Mouse (Mus musculus) ovary, postnatal 10 days (tissue): ENCODE results near the gene Krtap9-1.
"Not testable (repeated sequence)": the region's sequence is repeated elsewhere in the genome, so short reads cannot be mapped to it uniquely, and the experiment has no call there.

Experiments
- DNase-seq: peaks from one replicate; pipeline ENCODE4 v3.0.0; 2022; ENCODE audit warnings: low spot score

Krtap9-1 gene

DNA sequence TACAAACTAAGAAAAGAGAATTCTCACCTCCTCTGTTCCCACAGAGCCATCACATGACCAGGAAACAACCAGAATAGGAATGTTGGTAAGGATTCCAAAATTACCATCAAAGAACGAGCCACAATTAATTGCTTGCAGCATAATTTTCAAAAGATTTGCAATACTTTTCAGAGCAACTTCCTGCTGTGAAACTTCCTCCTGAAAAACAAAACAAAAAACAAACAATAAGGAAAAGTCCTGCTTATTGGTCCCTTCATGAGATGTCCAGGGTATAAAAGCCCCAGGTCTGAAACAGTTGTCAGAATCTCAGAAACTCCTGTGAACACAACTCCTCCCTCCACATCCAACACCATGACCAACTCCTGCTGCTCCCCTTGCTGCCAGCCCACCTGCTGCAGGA lies at the start of gene Krtap9-1:
Gene Krtap9-1, plus strand, starts transcription at position 301 of the 400 bp plus-strand sequence.
- not testable (repeated sequence) for DNase-seq

DNA sequence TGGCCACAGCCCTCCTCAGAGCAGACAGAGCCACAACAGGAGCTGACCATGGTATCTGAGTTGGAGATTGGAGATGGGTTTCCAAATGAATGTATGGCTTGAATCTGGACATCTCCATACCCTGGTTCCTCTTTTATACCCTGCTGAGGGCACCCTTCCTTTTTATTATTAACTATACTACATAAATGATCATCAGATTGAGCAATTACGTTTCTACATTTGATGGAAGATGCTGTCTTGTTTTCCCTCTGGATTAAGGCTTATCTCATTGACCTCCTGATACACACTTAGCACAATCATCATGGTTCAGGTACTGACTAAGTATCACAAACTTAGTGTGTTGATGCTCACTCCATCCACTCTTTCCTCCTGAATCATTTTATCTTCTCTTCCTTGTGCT lies 35.2 kb upstream of the Krtap9-1 start, which contains the start of gene 2300003K06Rik:
Gene 2300003K06Rik, minus strand, starts transcription at position 101 of the 400 bp plus-strand sequence.
- DNase-seq, result no peak

DNA sequence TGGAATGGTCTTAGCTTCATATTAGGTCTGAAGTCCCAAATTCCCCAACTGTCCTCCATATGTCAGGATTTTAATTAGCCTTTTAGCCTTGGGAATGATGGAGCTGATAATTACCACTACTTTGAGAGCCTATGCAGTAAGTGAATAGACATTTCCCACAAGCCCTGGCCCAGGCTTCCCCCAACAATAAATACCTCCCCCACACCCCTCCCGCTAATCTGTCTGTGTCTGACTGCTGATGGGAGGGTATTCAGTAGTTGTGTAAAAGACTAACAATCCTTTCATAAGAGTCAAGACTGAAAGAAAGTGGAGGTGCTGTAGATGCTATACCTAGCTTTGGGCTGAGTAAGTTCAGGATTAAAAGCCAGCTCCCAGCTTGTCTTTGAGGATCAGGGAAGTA lies 31.0 kb upstream of the Krtap9-1 start:
- DNase-seq, result no peak

DNA sequence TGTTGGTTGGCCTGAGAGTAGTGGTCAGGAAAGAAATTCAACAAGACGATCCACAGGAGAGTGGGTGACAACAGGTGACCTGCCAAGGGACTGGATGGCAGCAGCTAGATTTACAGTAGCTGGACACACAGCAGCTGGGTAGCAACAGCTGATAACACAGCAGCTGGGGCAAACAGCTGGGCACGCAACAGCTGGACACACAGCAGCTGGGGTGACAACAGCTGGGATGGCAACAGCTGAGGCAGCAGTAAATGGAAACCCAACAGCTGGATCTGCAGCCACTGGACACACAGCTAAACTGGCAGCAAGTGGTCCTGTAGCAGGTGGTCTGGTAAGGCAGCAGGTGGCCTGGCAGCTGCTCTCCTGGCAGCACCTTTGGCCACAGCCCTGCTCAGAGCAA lies 26.4 kb upstream of the Krtap9-1 start:
- no peak for DNase-seq

DNA sequence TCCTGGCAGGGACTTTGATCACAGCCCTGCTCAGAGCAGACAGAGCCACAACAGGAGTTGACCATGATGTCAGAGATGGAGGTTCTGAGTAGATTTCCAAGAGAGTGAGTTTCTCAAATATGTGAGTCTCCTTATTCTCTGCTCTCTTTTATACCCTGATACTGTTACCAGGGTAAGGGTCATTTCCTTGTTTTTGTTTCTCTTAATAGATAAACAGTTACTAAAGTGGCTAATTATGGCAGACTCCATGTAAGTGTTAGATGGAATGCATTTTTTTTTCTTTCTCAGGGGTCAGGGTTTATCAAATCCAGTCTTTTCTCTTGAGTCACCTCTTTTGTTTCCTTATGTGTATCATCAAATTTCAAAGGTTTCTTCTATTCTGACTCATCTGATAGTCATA lies 21.7 kb upstream of the Krtap9-1 start, which contains the start of gene Krtap4-16:
Gene Krtap4-16, minus strand, starts transcription at position 101 of the 400 bp plus-strand sequence.
- no peak for DNase-seq

DNA sequence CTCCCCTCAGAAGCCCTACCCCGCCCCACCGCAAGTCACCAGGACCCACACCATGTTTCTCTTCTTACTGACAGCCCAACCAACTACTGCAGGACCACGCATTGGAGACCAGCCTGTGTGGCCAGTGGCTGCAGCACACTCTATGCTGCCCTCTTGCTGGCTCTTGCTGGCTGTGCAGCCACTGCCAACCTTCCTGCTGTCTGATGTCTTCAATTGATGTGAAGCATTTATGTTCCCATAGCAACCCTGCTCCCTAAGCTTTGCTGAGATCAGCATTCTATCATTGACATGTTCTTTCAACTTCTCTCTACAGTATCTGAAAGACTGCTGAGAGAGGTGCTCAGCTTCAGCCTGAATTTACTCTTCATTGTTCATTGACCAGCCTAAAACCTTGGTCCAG lies 19.1 kb upstream of the Krtap9-1 start:
- no peak for DNase-seq

DNA sequence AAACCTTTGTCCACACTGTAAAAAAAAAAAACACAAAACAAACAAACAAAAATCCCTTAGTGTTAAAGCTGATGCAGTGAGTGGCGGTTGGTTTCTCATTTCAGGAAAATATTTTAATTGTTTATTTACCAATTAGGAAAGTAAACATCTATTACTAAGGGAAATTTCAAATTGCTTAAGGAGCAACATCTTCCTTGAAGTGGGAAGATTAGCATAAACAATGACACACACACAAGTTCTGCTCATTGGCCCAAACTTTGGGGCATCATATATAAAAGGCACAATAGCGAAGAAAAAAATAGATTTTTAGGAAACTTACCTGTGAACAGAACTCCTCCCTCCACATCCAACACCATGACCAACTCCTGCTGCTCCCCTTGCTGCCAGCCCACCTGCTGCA lies 15.6 kb upstream of the Krtap9-1 start, which contains the start of gene Gm11568:
Gene Gm11568, plus strand, starts transcription at position 301 of the 400 bp plus-strand sequence.
- DNase-seq, result no peak

DNA sequence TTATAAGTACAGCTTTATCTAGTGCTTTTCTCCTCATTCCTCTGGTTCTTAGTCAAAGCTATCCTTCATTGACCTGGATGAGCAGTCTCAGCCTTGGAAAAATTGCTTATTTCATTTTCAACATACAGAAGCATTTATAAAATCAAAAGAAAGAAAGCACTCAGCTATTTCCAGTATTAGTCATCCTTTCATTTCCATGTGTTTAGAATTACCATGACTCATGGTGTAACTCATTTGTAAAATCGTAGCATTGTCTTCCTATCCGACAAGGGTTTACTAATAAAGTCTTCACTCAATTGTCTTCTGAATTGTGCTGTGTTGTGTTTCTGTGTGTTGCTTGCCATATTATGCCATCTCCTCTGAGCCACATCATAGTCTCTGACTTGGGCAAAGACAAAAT lies 14.4 kb upstream of the Krtap9-1 start:
- no peak for DNase-seq

DNA sequence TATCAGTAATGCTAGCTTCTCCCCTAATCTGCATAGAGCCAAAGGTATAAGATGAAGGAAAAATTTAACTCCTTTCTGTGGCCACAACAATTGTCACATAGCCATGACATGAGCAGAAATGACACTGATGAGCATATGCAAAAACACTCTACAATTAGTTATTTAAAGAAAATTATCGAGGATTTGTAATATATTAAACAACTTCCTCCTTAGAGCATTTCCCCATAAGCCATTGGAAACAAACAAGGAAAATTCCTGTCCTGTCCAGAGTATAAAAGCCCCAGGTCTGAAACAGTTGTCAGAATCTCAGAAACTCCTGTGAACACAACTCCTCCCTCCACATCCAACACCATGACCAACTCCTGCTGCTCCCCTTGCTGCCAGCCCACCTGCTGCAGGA lies 9.0 kb upstream of the Krtap9-1 start, which contains the start of gene Gm11559:
Gene Gm11559, plus strand, starts transcription at position 301 of the 400 bp plus-strand sequence.
- DNase-seq, result not testable (repeated sequence)

DNA sequence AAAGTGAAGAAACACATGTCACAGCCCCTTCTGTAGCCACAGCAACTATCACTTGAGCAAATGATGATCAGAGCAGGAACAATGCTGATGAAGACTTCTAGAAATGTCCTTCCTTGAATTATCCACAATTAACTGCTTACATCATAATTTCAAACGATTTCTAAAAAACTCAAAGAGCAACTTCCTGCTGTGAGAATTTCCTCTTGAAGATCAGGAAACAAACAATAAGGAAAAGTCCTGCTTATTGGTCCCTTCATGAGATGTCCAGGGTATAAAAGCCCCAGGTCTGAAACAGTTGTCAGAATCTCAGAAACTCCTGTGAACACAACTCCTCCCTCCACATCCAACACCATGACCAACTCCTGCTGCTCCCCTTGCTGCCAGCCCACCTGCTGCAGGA lies 5.7 kb downstream of the Krtap9-1 start, which contains the start of gene Gm11567:
Gene Gm11567, plus strand, starts transcription at position 301 of the 400 bp plus-strand sequence.
- not testable (repeated sequence) for DNase-seq

DNA sequence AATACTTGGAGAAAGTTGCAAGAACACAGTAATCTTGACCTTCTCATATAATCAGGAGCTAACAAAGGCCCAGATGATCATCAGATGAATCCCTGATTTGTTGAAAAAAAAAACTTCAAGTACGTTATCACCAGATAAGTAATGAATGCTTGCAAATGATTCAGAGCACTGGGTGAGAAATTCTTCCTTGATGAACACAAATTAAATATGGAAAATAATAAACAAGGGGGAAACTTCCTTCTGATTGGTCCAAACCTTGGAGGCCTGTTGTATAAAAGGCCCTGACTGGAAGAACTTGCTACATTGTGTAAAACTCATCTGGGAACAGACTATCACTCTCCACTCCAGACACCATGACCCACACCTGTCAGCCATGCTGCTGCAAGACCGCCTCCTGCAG lies 34.4 kb downstream of the Krtap9-1 start, which contains the start of gene Krtap31-1:
Gene Krtap31-1, plus strand, starts transcription at position 301 of the 400 bp plus-strand sequence.
- no peak for DNase-seq

DNA sequence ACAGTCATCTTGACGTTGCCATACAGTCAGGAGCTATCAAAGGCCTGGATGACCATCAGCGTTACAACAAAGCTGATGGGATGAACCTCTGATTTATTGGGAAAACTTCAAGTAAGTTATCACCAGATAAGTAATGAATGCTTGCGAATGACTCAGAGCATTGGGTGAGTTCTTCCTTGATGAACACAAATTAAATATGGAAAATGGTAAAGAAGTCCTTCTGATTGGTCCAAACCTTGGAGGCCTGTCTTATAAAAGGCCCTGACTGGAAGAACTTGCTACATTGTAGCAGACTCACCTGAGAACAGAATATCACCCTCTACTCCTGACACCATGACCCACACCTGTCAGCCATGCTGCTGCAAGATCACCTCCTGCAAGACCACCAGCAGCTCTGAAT lies 41.3 kb downstream of the Krtap9-1 start, which contains the start of gene Gm11565:
Gene Gm11565, plus strand, starts transcription at position 301 of the 400 bp plus-strand sequence.
- DNase-seq, result no peak
